Mouse (Mus musculus) retina, postnatal 7 days (tissue): ENCODE measurements around the gene Hcls1.

Source experiments
- DNase-seq: peaks from one replicate; pipeline ENCODE4 v3.0.0-alpha.2; 2012; ENCODE audit warnings: low read depth, low spot score

Hcls1 gene

DNA sequence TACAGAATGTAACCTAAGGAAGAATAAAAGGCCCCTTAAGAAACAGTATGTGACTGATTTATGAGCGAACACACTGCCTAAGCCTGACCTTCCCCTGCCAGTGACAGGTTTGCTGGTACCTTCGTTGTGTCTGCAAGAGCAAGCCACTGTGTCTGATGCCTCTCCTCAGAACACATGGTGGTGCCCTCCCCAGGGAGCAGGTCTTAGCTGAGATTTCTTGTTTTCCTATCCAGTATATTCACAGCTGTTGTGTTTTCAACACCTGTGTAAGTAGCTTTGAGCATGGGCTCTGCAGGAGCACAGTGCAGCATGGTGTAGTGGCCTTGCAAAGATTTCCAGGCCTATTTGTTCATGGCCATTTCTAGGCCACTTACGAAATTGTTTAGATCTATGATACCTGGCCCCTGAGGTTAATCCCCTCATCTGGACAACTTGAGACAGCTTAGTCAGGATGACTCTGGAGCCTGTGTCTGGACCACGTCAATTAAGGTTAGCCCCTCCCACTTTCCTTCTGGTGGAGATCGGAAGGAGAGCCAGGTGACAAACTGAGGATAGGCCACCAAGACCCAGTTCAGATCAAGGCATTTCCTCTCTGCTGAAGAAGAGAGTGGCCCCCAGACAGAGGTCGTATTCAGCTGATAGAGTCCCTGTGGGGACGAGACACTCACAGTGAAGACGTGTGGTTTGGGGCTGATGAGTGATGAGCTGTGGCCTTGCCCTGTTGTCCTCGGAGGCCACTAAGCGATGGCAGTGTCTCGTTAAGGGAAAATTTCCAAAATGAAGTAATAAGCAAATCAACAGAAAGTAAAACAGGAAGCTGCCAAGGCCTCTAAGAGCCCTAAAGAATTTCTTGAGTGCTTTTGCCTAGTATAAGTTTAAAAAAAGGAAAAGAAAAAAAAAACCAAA is 4.3 kb upstream of the Hcls1 start:
- no peak for DNase-seq

DNA sequence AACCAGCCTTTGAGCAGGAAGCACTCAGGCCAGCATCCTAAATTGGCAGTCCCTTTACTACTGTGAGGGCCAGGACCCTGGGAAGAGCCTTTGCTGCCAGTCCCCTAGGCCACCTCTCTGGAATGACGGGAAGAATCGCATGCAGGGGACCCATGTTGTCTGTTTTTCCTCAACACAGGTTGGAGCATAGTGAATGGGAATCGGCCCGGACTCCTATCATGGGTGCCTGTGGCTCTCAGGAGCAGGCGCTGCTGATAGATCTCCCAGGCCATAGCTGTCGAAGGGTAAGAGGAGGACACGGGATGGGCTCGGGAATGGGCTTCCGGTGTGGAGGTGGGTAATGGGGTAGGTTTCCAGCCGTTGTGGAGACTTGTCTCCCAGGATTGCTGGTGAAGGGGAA is 3.4 kb upstream of the Hcls1 start:
- no peak for DNase-seq

DNA sequence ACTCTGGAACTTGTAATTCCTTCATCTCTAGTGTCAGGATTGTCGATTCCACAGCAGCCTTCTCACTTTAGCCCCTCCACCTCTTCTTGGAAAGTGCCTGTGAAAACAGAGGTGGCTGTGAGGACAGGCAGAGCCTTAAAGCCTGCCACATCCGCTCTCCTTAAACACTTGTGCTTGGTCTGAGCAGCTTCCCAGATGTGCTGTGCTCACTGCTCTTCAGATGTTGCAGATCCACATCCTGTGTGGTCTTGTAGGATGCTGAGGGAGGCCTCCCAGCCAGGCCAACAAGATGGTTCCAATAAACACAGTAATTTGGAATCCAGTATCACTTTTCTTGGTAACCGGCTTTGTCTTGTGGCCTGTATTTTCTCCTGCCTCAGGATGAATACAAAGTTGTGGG is 2.8 kb upstream of the Hcls1 start:
- DNase-seq: no peak

DNA sequence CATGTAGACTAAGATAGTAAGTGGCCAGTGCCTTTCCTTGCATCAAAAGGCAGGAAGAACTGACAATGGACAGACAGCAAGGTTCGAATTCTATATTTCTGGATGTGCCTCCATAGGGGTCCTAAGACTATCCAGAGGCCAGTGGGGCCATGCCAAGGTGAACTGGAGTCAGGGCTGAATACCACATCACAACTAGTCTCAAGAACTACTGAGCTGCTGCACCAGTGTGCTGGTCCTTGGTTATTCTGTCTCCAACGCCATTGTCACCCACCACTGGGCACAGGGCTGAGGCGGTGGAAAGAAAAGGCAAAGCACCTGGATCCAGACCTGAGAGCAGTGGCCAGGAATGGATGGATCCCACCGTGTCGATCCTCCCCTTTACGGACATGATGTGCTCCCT is 2.2 kb upstream of the Hcls1 start:
- DNase-seq: no peak

DNA sequence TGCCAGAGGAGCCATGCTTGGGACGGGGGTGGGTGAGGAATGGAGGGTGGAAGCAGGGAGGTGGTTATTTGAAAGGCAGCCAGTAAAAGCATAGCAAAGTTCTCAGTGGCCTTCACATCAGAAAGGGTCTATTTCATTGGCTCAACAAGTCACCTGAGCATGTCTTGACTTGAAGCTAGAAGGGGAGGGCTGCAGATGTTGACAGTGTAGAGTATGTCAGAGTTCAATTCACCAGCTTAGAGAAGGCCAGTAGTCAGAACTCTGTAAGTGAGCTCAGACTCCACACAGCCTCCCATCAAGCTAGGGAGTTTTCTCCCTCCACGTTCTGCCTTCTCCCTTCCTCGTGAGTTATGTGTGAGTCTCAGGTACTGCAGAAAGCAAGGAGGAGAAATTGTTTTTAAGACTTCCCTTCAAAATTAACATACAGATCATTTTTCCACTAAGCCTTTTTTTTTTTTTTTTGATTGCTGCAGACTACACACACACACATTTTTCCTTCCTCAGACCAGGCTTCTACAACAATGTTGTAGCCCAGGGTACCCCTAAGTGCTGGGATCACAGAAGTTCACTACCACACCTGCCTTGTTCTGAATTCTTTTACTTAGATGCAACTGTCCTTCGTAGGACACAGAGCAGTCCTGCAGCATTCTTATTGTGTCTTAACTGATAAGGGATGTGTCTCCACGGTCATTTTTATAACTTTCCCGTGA is 497 bp upstream of the Hcls1 start:
- DNase-seq: no peak

DNA sequence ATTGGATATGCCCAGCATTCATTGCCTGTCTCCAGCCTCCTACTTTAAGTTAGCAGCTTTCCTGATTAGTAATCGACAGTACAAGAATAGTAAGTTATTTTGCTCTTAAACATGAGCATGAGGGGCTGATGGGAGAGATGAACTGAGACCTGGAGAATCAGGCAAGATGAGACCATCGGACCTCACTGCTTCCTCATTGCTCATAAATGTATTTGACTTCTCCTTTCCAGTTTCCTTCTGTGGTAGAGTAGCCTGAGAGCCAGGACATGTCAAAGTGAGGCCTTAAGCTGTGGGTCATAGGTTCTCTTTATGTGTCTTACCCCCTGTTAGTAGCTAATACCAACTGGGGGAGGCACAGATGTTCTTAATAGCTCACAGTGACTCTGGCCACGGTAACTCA is 1.0 kb downstream of the Hcls1 start:
- no peak for DNase-seq

DNA sequence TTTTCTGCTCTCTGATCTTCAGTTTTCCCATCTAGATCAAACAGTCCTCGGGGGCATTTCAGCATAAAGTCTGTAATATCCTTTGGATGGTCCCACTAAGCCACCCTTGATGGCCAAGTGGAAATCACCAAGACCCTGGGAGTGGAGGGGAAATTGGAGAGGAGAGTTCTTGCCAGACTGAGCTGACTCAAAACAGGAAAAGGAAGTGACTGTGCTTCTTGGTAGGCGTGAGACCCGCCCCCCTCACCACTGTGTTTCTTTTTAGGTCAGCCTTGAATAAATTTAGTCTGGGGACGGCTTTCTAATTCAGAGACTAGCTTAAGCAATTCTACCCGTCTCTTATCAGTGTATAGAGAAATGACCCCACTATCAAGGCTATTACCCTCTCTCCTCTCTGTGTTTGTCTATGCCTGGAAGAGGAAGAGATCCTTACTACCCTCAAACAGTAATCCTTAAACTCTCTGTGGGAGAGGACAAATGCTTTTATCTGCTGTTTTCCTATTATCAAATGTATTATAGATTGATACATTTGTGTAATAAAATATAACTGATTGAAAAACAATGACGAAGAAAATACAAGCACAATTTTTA is 6.4 kb downstream of the Hcls1 start:
- DNase-seq: no peak

DNA sequence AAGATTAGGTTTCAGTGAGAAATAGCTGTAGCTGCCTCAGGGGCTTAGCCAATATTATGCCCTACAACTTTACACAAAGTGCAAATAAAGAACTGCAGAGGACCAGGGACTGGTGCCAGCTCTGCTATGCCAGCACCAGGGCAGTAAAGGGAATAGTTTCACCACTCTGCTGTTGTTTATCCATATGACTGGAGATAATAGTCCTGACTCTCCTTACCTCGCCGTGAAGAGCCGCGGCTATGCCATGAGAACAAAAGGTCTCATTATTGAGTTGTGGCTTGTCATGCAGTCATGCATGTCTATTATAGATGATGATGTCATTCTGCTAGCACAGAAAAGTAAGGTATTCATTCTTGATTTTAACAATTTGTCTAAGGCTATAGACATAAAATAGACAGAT is 7.1 kb downstream of the Hcls1 start:
- no peak for DNase-seq

DNA sequence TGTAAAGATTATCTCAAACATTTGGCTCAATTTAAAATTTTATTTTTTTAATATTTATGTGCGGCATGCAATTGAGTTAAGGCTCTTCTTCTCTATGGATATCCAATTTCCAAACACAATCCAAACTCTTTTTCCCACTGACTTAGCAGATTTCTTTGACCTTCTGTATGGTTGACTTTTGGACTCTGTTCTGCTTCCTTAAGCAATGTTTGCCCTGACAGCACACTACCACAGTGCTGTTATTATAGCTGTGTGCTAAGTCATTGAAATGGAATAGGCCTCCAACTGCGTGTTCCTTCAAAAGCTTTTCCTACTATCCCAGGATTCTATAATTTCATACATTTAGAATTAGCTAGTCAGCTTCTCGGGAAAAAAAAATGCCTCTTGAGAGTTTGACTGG is 8.8 kb downstream of the Hcls1 start:
- DNase-seq: no peak

DNA sequence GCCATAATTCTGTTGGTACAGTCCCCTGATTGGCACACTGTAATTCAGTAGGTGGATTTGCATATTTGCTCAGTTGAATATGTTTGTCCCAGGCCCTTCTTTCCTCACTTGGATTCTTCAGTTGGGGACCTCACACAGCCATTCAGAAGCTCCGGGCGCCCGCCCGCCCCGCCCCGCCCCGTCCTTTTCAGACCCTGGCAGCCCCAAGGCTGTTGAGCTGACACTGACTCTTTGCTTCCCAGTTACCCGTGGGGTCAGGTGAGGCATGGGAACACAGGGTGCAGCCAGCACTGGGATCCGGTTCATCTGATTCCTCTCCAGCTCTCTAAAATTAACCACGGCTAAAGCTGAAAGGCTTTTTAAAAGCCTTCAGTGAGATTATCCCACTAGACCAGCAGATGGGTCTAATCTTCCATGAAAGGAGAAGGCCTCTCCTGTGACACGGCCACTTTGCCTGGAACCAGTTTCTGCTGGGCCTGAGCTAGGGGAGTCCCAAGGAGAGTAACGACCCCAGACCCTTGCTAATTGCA is 10.2 kb downstream of the Hcls1 start:
- DNase-seq: peak; percentile 52

DNA sequence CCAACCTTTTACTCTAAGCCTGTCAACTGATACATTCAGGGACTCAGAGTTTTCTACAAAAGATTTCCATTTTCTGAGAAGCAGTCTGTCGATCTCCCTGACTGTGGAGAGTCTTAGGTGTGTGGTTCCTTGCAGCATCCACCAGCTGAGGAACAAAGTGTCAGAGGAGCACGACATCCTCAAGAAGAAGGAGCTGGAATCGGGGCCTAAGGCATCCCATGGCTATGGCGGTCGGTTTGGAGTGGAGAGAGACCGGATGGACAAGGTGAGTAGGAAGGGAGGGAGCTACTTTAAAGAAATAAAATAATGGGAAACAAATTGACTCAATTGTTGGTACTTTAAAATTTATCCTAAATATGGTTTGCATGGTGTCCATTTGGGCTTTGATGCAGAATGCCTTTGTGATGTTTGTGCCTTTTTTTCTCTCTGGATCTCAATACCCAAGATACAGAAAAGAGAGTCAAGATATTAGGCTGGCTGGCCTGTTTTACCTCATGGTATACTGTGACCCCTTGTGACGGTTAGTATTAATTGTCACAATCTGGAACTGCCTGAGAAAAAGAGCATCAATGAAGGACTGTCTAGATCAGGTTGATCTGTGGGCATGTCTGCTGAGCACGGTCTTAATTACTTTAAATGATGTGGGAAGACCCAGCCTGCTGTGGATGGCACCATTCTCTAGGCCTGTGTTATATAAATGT is 11.8 kb downstream of the Hcls1 start:
- no peak for DNase-seq

DNA sequence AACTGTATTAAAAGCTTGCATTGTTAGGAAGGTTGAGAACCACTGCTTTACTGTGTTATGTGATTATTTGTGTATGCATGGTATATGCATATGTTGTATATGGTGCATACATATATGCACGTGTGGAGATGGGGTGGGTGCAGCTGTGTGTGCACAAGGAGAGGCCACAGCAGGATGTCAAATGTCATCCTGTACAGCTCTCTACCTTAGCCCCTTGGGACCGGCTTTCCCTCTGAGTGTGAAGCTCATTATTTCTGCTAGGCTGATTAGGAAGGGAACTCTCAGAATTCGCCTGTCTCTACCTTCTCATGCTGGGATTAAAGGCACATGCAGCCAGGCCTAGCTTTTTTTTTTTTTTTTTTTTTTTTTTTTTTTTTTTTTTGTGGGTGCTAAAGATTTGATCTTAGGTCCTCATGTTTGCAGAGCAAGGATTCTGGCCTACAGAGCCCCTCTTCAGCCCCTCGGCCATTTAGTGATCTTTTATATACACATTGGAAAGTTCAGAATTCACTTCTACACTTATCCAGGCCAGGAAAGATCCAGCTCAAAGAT is 12.9 kb downstream of the Hcls1 start:
- no peak for DNase-seq

DNA sequence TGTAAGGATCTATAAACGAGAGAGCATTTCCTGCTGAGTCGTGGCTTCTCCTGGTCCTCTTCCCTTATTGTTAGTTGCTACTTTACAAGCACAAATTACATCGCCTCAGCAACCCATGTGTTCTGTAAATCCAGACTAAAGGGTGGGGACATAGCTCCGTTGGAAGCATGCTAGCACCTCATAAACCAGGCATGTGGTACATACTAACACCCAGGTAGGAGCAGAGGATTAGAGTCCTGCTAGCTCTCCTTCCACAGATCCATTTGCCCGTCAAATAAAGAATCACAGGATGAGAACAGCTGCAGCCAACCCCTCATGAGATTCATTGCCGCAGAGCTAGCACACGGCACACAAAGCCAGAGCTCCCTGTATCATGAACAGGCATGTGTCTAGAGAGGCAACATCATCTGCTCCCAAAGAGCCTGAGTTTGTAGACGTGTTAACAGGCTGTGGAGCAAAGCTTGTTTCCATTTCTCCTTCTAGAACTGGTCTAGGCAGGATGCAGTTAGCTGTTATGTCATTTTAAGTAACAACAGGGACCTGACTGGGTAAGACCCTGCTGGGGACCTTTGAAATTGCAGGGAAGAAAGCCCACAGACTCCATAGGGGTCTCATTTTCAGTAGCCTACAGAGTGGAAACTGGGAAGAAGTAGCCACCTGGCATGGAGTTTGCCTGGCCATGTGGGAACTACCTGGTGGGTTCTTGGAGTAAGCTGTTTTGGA is 15.0 kb downstream of the Hcls1 start:
- DNase-seq: no peak

DNA sequence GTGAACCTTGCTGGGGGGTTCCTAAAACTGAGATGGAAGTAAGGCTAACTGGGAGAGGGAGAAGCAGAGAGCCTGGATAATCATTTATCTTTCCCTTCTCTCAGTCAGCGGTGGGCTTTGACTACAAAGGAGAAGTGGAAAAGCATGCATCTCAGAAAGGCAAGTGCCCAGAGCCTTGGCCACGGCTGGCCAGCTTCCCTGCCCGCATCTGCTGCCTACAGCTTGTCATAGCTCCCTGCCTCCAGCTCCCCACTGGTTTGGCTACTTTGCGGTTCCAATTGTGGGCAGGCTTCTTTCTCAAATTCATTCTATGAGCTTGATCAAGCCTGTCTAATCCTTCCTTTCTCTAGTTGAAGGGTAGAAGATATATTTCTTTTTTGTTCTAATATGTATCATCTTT is 16.2 kb downstream of the Hcls1 start:
- no peak for DNase-seq

DNA sequence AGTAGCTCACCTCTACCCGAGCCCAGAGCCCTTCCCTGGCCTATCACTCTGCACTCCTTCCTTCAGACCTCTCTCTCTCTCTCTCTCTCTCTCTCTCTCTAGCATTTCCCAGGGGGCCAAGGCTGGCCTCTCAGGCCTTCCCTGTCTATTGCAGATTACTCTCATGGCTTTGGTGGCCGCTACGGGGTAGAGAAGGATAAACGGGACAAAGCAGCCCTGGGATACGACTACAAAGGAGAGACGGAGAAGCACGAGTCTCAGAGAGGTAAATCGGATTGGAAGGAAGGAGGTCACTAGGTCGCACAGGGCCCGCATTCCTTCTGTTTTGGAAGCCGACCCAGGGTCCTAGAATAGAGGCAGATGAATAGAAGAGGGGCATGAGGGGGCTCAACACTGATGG is 20.3 kb downstream of the Hcls1 start:
- no peak for DNase-seq

DNA sequence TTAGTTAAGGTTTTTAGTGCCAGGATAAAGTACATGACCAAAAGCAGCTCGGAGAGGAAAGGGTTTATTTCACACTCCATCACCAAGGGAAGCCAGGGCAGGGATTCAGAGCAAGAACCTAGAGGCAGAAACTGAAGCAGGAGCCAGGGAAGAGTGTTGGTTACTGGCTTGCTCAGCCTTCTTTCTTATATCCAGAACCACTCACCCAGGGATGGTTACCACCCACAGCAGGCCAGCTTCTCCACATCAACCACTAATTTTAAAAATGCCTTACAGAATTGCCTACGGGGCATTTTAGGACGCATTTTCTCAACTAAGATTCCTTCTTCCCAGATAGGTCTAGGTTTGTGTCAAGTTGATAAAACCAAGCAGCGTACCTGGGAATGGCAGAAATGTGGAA is 28.6 kb downstream of the Hcls1 start:
- no peak for DNase-seq

DNA sequence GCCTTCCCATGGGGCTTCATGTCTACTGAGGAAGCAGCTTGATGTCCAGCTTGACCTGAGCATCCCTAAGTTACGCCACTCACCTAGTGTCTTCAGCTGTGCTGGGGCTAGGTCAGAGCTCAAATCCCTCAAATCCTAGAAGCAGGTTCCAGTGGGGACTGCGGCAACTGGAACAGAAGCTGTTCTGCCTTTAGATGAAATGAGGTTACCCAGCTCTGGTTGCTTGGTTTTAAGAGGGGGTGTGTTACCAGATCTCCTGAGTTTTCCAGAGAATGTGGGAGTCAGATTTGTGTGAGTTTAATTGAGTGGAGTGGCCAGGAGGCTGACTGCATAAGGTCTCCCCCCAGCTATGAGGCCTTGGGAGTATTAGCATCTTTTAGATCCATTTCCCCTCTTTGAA is 44.3 kb downstream of the Hcls1 start:
- DNase-seq: no peak

DNA sequence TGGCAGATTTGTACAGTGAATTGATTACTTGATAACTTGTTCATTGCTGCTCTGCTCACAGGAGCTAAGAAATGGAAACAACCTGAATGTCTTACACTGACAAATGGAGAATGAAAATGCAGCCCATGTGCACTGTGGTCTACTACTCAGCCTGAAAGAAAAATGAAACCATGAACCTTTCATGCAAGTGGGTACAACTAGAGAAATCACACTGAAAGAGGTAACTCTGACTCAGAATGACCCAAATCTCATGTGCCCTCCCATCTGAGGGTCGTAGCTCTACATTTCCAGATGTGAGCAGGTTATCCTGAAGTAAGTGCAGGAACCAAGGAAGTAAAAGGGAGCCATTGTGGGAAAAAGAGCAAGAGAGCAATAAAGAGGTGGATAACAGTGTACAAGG is 49.0 kb downstream of the Hcls1 start:
- no peak for DNase-seq

DNA sequence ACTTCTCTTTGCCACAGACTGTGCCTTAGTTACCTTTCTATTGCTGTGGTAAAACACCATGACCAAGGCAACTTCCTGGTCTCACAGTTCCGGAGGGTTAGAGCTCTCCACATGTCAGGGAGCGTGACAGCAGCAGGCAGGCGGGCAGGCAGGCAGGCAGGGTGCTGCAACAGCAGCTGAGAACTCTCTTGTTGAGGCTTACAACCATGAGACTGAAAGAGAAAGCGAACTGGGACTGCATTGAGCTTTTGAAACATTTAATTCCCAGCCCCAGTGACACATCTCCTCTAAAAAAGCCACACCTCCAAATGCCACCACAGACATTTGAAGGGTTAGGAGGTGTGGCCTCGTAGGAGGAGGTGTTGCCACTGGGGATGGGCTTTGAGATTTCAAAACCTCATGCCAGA is 50.9 kb downstream of the Hcls1 start:
- DNase-seq: no peak

DNA sequence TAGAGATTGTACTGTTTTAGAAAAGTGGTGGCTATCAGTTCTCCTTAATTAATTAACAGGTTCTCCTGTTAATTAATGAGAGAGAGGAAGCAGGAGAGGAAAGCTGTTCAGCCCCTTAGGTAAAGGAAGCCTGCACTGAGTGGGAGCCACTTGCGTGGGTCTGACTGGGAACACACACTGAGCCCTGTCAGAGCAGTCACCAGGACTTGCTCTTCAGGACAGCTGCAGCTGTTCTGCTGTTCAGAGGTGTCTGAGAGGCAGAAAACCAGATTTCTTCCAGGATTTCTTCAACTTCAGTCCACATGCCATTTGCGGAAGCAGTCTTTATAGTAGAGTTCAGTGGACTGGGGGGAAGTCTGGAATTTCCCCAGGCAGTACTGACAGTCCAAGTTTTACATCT is 52.6 kb downstream of the Hcls1 start:
- DNase-seq: no peak

DNA sequence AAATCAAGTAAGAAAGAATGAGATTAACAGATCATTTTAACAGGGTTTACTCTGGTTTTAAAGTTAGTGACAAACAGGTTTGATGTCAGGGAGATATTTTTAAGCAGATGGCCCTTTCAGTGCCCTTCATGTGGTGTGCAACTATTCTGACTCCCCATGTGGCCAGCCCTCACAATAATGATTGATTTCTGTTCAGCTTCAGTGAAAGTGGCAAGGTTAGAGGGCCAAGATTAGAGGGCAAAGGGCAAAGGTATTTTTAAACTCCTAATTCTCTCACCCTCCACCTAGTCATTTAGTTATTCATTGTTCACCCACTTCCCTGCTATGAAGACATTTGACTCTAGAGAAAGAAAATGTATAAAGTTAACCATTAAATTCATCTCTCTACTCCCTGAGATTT is 53.3 kb downstream of the Hcls1 start:
- DNase-seq: no peak
